Mouse (Mus musculus) testis, adult 2 months (tissue): ENCODE measurements at regions not wholly inside any gene's neighbourhood (a gene's known extent, or its start where the extent isn't known, plus 50 kb on each side); places are given as distances from the start of the nearest gene placed in this dataset.

Source experiments
- H3K27ac ChIP-seq: fragments of 200-500 bp; 2 replicates; pipeline ENCODE4 v1.5.1; 2012; ENCODE audit warnings: low read depth, low read length; ENCODE audit not compliant: control insufficient read depth, insufficient read depth
- H3K27me3 ChIP-seq: fragments of 200-500 bp; 2 replicates; pipeline ENCODE4 v1.6.1; 2012; ENCODE audit warnings: mild to moderate bottlenecking, low read length, moderate library complexity; ENCODE audit not compliant: control insufficient read depth, insufficient read depth
- H3K36me3 ChIP-seq: fragments of 200-500 bp; 2 replicates; pipeline ENCODE4 v1.6.1; 2012; ENCODE audit warnings: mild to moderate bottlenecking, low read length; ENCODE audit not compliant: control insufficient read depth, insufficient read depth
- H3K4me1 ChIP-seq: fragments of 200-500 bp; 2 replicates; pipeline ENCODE4 v1.6.1; 2012; ENCODE audit warnings: low read length; ENCODE audit not compliant: control insufficient read depth, insufficient read depth
- H3K4me3 ChIP-seq: fragments of 200-500 bp; 2 replicates; pipeline ENCODE4 v1.5.1; 2012; ENCODE audit warnings: low read depth, mild to moderate bottlenecking, low read length, moderate library complexity, mixed read lengths; ENCODE audit not compliant: control insufficient read depth
- CTCF ChIP-seq: fragments of 200-500 bp; IDR thresholded peaks from 2 replicates; pipeline ENCODE4 v1.5.1; 2012; ENCODE audit warnings: low read depth, mild to moderate bottlenecking, inconsistent platforms, low read length, moderate library complexity; ENCODE audit not compliant: control insufficient read depth, insufficient read depth, insufficient replicate concordance
- POLR2A ChIP-seq: fragments of 200-500 bp; IDR thresholded peaks from 2 replicates; pipeline ENCODE4 v1.6.1; 2012; ENCODE audit warnings: low read depth, mild to moderate bottlenecking, inconsistent platforms, low read length, moderate library complexity; ENCODE audit not compliant: control insufficient read depth

DNA sequence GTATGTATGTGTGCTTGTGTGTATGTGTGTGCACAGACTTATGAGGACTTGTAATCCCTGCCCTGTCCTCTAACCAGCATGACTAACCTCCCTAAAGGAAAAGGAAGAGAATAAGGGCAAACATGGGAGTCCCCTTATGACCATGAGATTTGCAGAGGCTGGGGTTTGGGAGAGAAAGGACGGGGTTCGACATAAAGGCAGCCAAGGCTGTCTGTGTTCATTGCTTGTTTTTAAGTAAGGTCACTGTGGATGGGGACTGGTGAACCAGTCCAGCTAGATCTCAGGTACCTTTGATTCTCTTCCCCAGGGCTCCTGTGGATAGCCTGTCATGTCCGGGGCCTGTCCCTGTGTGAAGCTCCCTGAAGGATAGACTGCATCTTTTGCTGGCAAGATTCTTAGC, 55.6 kb downstream of the Irf2bp2 start:
- H3K4me1 ChIP-seq: peaks cover 3% of the 10 kb centered on the region; the same call in 1 of the 2 replicates

GRCm38 (mm10) chr8:126536928-126537618, 56.7 kb downstream of the Irf2bp2 start:
- H3K4me1 ChIP-seq: peaks cover 3% of the 10 kb centered on the region; the same call in 1 of the 2 replicates
- peak overlapping the region; percentile 33; the same call in 1 of the 2 replicates for H3K27ac ChIP-seq
- H3K36me3 ChIP-seq: no peaks in the 10 kb centered on the region

More for the DNA sequence above, 55.6 kb downstream of the Irf2bp2 start:
- Histone ChIP-seq H3K27me3 (no peaks in the 10 kb centered on the region), H3K27ac (no peak overlapping the region; the same call in 1 of the 2 replicates), H3K4me3 (no peak overlapping the region), H3K36me3 (no peaks in the 10 kb centered on the region)
- no peak for TF ChIP-seq POLR2A

DNA sequence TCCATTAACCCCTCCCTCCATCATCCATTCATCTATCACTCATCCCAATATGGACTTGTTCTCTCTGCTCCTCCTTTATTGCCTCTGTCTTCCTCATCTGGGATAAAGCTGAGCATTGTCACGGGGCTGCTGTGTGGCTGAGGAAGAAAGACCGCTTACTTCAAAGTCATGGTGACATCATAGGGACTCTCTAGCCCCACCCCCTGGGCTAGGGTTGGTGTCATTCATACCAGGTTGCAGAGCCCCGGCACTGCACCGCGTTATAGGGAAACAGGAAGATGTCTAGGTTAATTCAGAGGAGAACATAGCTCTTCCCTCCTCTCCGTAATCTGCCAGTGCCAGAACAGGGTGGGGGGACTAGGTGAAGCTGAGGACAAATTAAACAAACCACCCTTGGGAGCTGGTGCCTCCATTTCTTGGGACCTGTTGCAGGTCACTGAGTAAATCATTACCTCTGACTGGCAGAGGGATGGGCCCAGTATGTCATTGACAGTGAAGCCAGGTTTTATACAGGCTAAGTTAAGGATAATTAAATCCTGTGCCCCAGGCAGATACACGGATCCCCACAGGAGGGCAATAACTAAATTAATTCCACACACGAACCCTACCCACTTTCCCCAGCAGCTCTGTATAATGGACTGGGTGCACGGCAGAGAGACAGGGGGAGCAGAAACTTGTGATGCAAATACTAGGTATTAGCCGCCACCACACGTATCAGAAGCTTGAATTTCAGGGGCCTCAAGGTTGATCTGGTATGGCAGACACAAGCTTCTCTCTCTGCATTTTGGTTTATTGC, 57.5 kb downstream of the Irf2bp2 start:
- peaks cover 3% of the 10 kb centered on the region; the same call in 1 of the 2 replicates for H3K4me1 ChIP-seq
- H3K4me3 ChIP-seq: no peak overlapping the region
- peak overlapping the region; percentile 33; the same call in 1 of the 2 replicates for H3K27ac ChIP-seq
- H3K27me3 ChIP-seq: no peaks in the 10 kb centered on the region
- TF ChIP-seq POLR2A: no peak
- no peak for TF ChIP-seq CTCF
- no peaks in the 10 kb centered on the region for H3K36me3 ChIP-seq

More at GRCm38 (mm10) chr8:126536928-126537618, 56.7 kb downstream of the Irf2bp2 start:
- no peak overlapping the region for H3K4me3 ChIP-seq
- H3K27me3 ChIP-seq: no peaks in the 10 kb centered on the region
- TF ChIP-seq POLR2A (no peak), CTCF (no peak)

GRCm38 (mm10) chr8:126532284-126532974, 57.6 kb upstream of the Tarbp1 start:
- Histone ChIP-seq H3K27me3 (no peaks in the 10 kb centered on the region), H3K36me3 (no peaks in the 10 kb centered on the region), H3K4me3 (no peak overlapping the region), H3K27ac (no peak overlapping the region), H3K4me1 (0 out of 2 replicates have a peak, but pooled peaks cover under 1% of the 10 kb centered on the region)
- TF ChIP-seq CTCF: no peak
- no peak for TF ChIP-seq POLR2A

- Histone ChIP-seq H3K4me1 (peaks cover 6% of the 10 kb centered on the region), H3K27me3 (no peaks in the 10 kb centered on the region), H3K36me3 (no peaks in the 10 kb centered on the region), H3K4me3 (no peak overlapping the region), H3K27ac (no peak overlapping the region)
- TF ChIP-seq POLR2A (no peak), CTCF (no peak)
These were observed 56.6 kb upstream of the Tarbp1 start for GRCm38 (mm10) chr8:126531459-126531858.

DNA sequence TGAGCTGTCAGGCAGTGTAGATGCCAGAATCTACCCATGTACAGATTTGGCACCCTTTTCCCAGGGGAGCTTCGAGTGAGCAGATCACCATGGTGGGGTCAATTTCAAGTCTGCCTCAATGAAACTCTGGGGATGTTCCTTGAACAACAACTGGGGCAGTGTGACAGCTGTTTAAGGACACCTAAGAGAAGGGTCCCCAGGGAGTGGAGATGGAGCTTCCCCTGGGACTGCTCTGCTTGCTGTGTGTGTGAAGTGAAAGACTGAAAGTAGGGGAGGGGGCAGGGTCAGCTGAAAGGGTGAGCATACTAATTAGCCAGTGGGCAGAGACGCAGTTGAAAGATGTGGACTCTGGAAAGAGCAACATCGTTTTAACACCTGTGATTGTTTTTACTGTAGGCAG, 54.5 kb upstream of the Tarbp1 start:
- Histone ChIP-seq H3K4me3 (no peak overlapping the region), H3K27me3 (no peaks in the 10 kb centered on the region), H3K4me1 (peaks cover 10% of the 10 kb centered on the region), H3K27ac (no peak overlapping the region), H3K36me3 (no peaks in the 10 kb centered on the region)
- TF ChIP-seq CTCF (no peak), POLR2A (no peak)

- H3K36me3 ChIP-seq: no peaks in the 10 kb centered on the region
- H3K27ac ChIP-seq: no peak overlapping the region
- H3K27me3 ChIP-seq: no peaks in the 10 kb centered on the region
- no peak for TF ChIP-seq POLR2A
- no peak for TF ChIP-seq CTCF
- peaks cover 12% of the 10 kb centered on the region for H3K4me1 ChIP-seq
- no peak overlapping the region for H3K4me3 ChIP-seq
These were observed 53.7 kb upstream of the Tarbp1 start for GRCm38 (mm10) chr8:126528434-126529080.
